Mouse (Mus musculus) cerebellum, adult (tissue): ENCODE data around the gene Lmo7.

Source experiments
- ATAC-seq: cut with Nextera tagmentation; 2 replicates; pipeline ENCODE4 v1.9.2; 2017; ENCODE audit warnings: mild to moderate bottlenecking, moderate library complexity, mixed read lengths; ENCODE audit not compliant: insufficient number of reproducible peaks, low FRiP score, low TSS enrichment

Lmo7 gene

GRCm38 (mm10) chr14:101777129-101777493 lies 47.4 kb downstream of the Lmo7 start:
- ATAC-seq: no peak

GRCm38 (mm10) chr14:101778426-101778825 lies 48.7 kb downstream of the Lmo7 start:
- ATAC-seq: no peak

- no peak for ATAC-seq
These were observed 50.3 kb downstream of the Lmo7 start for GRCm38 (mm10) chr14:101780016-101780415.

- ATAC-seq: no peak
These were observed 51.5 kb downstream of the Lmo7 start for GRCm38 (mm10) chr14:101781219-101781618.

DNA sequence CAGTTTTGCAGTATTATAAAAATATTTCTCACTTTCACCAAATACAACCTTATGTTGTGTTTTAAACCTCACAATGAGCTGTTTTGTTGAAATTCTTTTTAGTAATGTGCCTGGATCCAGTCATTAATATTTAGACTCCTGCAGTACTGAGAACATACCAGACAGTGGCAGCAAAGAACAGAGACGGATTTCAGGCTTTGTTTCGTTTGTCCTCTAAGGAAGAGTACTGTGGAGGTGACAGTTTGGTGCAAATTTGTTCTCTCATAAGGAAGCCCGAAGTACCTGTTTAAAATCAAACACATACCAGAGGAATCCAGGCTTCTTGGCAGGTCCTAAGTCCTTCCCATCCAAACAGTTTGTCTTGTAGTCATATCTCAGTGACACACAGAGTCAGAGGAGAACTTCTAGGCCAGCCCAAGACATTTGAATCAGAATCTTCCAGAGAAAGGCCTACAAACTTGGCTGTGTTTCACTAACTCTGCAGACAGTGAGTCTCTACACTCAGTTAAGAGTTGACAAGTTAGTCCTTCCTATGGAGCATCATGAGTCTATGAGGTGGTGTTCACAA lies 52.3 kb downstream of the Lmo7 start:
- no peak for ATAC-seq

- no peak for ATAC-seq
These were observed 54.7 kb downstream of the Lmo7 start for GRCm38 (mm10) chr14:101784315-101784945.

GRCm38 (mm10) chr14:101787903-101788302 lies 58.1 kb downstream of the Lmo7 start:
- ATAC-seq: peak; percentile 37; the same call in 1 of the 2 replicates

DNA sequence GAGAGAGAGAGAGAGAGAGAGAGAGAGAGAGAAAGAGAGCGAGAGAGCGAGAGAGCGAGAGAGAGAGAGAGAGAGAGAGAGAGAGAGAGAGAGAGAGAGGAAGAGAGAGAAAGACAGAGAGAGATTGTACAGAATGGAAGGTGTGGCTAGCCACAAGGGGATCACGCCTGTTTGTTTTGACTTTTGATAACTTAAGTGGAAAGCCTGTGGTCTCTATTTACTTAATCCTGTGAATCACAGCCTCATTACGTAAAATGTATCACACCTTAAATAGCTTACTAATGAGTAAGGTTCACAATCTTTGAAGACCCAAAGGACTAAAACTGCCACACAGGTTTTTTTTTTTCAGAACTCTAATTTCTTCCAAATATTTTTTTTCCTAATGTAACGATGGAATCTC lies 58.7 kb downstream of the Lmo7 start:
- no peak for ATAC-seq

DNA sequence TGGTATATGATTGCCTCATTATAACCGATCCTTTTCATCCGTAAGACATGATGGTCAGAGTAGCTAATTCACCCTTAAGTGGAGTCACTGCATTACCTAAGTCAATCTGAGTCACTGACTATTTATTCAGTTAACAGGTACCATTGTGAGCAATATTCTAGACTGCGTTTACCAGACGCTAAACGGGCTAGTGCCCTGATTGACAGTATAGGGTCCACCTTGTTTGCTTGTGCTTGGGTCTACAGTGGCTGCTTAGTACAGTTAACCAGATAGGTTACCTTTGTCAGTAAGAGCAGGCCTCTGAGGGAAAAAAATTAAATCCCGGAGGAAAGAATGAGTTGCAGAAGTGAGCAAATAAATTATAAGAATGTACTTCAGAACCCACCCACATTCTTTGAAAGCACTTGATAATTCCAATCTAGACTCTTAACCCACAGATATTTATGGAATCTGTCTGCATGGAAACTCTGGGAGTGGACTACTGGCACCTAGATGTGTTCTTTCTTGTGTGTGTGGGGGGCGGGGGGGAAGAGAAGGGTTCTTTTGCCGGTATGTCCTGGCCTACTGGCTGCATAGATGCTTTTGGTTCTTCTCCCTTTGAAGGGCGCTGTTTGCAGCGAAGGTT lies 64.9 kb downstream of the Lmo7 start:
- no peak for ATAC-seq

- no peak for ATAC-seq
These were observed 68.3 kb downstream of the Lmo7 start for GRCm38 (mm10) chr14:101797930-101798500.

DNA sequence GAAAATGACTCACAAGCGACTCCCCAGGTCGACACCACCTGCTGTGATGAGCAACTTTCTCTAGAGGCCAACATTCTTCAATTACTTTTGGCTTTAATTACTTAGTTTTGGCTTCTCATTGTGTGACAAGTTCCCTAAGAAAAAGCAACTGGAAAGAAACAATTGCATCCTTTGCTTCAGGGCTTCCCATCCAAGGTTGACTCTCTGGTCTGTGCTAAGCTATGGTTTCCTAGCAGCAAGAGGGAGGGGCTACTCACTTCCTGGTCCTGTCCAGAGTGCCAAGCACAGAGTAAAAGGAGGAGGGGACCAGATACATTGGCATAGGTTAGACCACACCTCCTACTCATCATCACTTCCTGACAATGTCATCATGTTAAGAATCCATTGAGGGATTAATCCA lies 69.0 kb downstream of the Lmo7 start:
- no peak for ATAC-seq

DNA sequence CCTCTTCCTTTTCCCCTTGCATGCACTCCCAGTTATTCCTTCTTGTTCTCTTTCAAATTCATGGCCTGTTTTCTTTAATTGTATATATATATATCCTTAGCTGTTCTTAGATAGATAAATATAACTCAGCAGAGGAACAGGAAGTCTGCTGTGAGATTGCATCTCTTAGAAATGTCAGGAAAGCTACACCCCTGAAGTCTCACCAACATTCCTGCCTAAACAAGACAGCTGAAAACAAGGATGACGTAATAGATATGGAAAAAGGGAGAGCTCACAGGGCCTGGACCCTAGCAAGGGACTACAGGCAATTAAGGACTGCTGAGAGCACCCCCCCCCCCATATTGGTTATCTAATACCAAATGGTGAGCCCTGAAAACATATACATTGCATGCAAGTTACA lies 71.9 kb downstream of the Lmo7 start:
- ATAC-seq: no peak

- ATAC-seq: no peak
These were observed 74.4 kb downstream of the Lmo7 start for GRCm38 (mm10) chr14:101804119-101804518.

- no peak for ATAC-seq
These were observed 75.0 kb downstream of the Lmo7 start for GRCm38 (mm10) chr14:101804562-101805327.

GRCm38 (mm10) chr14:101805328-101805697 lies 75.6 kb downstream of the Lmo7 start:
- ATAC-seq: no peak

DNA sequence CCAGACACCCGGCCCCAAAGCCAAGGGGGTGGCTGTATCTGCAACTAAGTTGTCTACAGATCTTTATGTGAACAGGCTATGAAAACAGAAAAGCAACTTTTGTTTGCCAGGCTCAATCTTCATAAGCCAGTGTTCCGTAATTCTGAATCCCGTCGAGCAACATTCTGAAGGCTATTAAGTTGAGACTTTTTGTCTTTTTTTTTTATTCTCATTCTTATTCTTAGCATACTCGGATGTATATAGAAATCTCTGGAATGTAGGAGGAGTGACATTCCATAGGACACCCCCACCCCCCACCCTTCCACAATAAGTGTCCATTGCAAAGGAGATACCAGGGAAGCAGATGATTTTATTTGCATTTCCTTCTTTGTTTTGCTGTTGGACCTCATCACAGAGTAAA lies 76.3 kb downstream of the Lmo7 start:
- no peak for ATAC-seq

DNA sequence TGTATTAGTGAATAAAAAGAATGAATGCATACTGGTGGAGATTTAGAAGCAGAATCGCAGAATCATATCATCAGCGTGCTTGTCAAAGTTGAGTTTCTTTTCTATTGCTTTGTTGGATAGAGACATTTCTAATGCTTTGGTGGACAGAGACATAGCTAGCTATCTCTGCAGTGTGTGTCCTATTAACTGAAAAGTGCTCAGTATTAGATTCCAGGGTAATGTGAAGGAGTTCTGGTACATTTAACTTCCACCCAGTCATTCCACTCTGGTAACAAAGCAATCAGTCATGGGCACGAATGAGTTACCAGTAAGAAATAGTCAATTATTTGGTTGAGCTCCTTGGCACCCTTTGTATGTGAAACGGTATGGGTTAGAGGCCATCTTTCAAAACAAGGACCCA lies 76.8 kb downstream of the Lmo7 start:
- ATAC-seq: no peak

GRCm38 (mm10) chr14:101816450-101816849 lies 86.7 kb downstream of the Lmo7 start:
- no peak for ATAC-seq

DNA sequence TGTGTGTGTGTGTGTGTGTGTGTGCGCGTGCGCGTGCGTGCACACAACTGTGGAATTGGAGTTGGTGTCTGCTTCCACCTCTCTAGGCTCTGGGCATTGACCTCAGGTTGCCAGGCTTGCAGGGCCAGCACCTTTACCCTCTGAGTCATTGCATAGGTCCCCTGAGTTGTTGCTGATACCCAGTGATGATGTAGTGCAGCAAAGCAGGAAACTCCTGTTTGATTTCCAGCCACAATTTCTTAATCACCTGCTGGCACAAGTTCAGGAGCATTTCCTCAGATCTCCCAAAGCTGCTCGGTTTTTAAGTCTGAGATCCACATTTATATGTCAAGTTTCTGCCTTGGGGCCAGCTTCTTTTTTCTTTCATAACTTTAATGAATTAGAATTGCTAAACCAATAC lies 92.6 kb downstream of the Lmo7 start:
- no peak for ATAC-seq

GRCm38 (mm10) chr14:101822871-101823270 lies 93.1 kb downstream of the Lmo7 start:
- ATAC-seq: no peak

GRCm38 (mm10) chr14:101829676-101830075 lies 99.9 kb downstream of the Lmo7 start:
- ATAC-seq: no peak
